Mouse (Mus musculus): ENCODE results near the gene Iqcf5.
"Not testable (repeated sequence)": the region's sequence is repeated elsewhere in the genome, so short reads cannot be mapped to it uniquely, and the experiment has no call there.

Iqcf5 gene

DNA sequence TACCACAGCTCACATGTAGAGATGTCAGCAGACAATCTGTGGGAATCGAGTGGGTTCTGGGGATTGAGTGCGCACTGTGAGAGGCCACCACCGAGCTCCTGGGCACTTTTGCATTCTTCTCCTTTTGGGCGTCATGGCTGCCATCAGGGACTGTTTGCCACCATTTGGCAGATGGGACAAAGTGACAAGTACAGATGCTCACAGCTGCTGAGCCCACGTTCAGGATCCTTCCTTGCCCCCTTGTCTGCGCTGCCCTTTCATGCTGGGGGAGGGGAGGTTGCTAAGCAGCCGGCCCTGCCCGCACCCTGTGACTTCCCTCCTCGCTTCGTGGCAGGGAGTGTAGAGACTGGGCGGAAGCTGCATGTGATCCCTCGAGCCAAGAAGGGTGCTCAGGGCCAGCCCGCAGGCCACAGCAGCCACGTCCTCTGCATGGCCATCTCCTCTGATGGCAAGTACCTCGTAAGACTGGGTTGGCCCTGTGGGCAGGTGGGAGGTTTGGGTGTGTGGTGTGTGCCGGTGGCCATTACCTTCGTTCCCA, 31.7 kb upstream of the Iqcf5 start:
- DNase-seq: no peak

- no peak for DNase-seq
These were observed 31.2 kb upstream of the Iqcf5 start for GRCm38 (mm10) chr9:106483136-106483535.

DNA sequence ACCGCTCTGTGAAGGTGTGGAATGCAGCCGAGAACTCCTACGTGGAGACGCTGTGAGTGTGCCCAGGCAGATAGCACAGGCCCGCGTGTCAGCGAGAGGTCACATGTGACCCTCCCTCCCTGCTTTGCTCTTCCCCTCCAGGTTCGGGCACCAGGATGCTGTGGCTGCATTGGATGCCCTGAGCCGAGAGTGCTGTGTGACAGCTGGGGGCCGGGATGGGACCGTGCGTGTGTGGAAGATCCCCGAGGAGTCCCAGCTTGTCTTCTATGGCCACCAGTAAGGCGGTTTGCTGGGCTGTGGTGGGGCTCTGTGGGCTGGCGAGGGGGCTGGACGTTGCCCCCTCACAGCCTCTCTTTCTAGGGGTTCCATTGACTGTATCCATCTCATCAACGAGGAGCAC, 30.8 kb upstream of the Iqcf5 start:
- DNase-seq: no peak

- DNase-seq: no peak
These were observed 29.3 kb upstream of the Iqcf5 start for GRCm38 (mm10) chr9:106485076-106485475.

GRCm38 (mm10) chr9:106487602-106488001, 26.8 kb upstream of the Iqcf5 start:
- DNase-seq: not testable (repeated sequence)

DNA sequence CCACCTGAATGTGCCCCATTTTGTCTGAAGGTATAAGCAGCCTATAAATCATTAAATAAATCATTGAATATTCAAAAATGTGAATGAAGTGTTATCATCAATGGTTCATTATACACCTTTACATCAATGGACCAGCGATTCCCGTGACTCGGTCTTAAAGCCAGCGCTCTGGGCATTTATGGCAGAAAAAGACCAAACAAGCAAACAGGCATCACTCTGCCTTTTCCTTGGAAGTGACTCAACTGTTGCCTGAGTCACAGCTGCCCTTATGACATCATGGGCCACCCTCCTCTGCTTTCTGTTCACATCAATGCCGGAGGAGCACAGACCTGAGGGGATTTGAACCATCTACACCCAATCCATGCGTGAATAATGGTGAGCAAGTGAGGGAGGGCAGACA, 14.7 kb upstream of the Iqcf5 start, which contains the start of gene Iqcf1:
TSS of gene Iqcf1 (plus strand) at position 301 of the 400 bp plus-strand sequence.
- DNase-seq: no peak

- DNase-seq: no peak
These were observed 12.5 kb upstream of the Iqcf5 start for GRCm38 (mm10) chr9:106501846-106502245.

GRCm38 (mm10) chr9:106504246-106504645, 10.1 kb upstream of the Iqcf5 start:
- DNase-seq: no peak

- DNase-seq: no peak
These were observed 5.0 kb upstream of the Iqcf5 start for GRCm38 (mm10) chr9:106509356-106509755.

DNA sequence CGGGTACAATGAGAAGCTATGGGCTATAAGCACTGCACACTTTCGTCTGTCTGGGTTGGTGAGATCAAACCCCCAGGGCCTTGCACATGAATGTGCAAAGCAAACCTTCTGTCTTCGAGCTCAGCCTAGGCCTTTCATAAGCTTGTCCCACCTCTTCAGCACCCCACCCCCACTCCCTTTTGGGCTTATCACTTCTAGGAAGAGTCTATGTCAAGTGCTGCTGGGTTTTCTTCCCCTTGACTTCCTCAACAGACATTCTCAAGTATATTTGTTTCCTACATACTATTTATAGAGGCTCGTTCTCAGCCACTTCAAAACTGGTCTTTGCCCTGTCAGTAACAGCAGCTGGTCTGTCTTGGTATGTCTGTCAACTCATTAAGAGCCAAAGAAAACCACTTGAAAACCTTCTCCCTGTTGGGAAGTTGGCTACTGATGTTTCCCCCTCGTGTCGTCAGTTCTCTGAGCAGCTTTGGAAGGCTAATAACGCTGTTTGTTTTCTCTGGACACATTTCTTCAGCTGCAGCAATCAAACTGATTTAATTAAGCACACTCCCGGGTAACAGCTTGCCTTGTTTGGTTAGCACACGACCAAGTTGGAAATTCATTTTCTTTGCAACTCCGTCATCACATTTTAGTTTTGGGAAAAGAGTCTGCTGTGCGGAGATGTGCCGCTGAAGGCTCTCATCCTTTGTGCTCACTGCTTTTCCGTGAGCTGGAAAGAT, 1.5 kb upstream of the Iqcf5 start:
- peak; percentile 36 for DNase-seq

DNA sequence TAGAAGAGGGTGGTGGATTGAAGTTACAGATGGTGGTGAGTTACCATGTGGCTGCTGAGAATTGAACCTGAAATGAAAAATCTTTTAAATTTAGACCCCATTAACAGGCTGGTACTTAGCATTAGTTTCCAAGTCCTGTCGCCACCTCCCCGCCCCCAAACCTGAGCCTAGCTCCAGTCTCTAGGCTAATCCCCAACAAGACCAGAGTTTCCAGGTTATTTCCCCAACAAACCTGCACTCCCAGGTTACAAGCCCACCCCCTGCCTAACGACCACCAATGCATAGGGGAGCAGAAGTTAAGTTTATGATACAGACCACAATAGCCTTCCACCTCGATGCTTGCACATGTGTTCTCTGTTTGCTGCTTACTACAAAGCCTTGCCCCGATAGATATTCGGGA, 807 bp upstream of the Iqcf5 start:
- no peak for DNase-seq

- DNase-seq: no peak
These were observed 5.1 kb downstream of the Iqcf5 start for GRCm38 (mm10) chr9:106519433-106519832.

- no peak for DNase-seq
These were observed 5.5 kb downstream of the Iqcf5 start for GRCm38 (mm10) chr9:106519909-106520308.

DNA sequence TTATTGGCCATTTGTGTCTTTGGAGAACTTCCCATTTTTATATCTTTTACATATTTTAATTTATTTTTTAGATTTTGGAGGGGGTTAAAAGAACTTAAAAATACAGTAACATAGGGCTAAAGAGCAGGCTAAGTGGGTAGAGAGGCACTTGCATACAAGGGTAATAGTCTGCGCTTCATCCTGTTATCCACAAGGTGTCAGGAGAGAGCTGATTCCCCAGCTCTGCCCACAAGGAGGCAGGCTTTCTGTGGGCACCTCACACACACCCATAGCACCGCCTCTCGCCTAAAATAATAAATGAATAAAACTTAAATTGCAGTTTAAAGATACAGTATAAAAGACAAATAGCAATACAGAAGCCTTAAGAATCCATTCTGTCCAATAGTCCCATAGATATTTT, 17.5 kb downstream of the Iqcf5 start:
- DNase-seq: peak; percentile 8

DNA sequence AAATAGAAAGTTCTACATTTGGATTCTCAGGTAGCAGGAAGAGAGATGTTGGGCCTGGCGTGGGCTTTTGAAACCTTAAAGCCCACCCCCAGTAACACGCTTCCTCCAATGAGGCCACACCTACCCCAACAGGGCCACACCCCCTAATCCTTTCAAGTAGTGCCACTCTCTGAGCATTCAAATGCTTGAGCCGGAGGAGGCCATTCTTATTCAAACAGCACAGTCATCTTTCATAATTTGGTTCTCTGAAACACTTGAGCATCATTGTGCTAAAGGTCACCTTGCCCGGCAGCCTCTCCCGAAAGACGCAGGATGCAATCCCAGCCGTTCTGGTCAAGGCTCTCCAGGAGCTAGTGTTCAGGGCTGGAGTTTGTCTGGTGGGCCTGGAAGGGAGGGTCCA, 19.9 kb downstream of the Iqcf5 start:
- DNase-seq: no peak

- DNase-seq: no peak
These were observed 20.6 kb downstream of the Iqcf5 start for GRCm38 (mm10) chr9:106534975-106535374.

DNA sequence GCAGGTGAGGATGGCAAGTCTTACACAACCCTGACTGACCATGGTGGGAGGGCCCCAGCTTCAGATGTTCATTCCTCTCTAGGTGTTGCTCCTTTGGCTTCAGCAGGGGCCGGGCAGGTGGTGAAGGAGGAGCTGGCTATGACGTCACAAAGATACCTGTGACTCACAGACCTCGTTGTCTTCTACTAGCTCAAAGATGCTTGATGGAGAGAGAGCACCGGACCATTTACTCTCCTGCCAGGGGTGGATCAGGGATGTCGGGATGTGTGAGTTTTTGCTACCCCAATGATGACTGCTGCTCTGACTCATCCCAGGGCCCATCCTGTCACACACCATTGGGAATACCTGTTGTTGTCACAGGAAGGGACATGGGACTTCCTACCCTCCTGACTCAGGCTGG, 47.2 kb downstream of the Iqcf5 start, which contains the start of gene Iqcf3:
TSS of gene Iqcf3 (minus strand) at position 101 of the 400 bp plus-strand sequence.
- no peak for DNase-seq

DNA sequence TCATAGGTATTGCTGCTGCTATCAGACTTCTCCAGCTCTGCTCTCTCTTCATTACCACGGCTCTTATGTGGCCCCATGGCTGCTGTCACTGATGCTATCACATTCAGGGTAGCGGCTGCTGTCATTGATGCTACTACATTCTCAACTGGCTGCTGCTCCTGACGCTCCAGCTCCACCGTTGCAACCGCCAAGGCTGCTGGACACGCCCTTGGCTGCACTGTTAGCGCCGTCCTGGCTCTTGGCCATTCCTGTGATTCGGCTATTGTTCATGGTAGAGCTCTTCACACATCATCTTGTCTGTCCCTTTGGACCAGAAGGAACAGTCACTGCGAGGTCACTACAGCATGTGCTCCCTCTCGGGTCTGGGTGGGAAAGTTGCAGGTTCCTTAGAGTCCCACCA, 47.9 kb downstream of the Iqcf5 start:
- DNase-seq: no peak

GRCm38 (mm10) chr9:106564025-106564424, 49.7 kb downstream of the Iqcf5 start:
- DNase-seq: no peak
